25 mouse cellular contexts compared by ENCODE assay signal in the genomic region with DNA sequence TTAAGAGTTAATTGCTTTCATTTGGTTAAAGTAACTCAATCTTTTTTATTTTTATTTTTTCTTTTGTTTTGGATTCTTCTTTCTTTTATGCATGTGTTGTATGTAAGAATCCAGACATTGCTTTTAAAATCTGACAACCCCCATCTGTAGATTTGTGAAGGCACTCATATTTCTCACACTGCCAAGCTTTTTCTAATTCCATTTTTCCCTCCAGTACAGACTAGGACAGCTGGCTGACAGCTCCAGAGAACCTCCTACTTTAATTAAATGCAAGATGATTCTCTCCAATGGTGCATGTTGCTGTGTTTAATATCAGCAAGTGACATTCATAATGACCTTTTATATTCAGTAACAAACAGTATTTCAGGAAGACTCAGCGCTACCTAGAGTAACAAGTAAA.
A peak's percentile ranks its signal among the peaks of the same experiment; 100 is the strongest.
DNase-seq lines count a peak whose midpoint lies in the region; ATAC-seq and TF ChIP-seq lines count a peak whose summit lies in the region.
"Had no signal": no experiment of that assay in that cellular context is flagged by ENCODE, and none has a peak within 500 bp of the region (broad histone marks: within the 10 kb centered on the region; RNA-seq: fewer than 3 reads in every experiment).

No protein-coding gene starts in this region.

- no peaks in the 10 kb centered on the region for H3K36me3 ChIP-seq in forebrain, embryonic 14.5 days (ENCODE audit: control insufficient read depth, insufficient read depth, low read length)
- H3K36me3 ChIP-seq in forebrain, embryonic 11.5 days (ENCODE audit: control insufficient read depth, insufficient read depth, low read length): no peaks in the 10 kb centered on the region
- no peaks in the 10 kb centered on the region for H3K36me3 ChIP-seq in kidney, postnatal 0 days (ENCODE audit: insufficient read depth, low read length)
- H3K36me3 ChIP-seq in forebrain, postnatal 0 days (ENCODE audit: insufficient read depth): no peaks in the 10 kb centered on the region
- H3K36me3 ChIP-seq: G1E; heart, embryonic 12.5 days; heart, embryonic 15.5 days; intestine, embryonic 15.5 days had no signal

- H3K4me1 ChIP-seq in forebrain, embryonic 14.5 days (ENCODE audit: control insufficient read depth, insufficient read depth, low read length): no peaks in the 10 kb centered on the region
- no peaks in the 10 kb centered on the region for H3K4me1 ChIP-seq in forebrain, embryonic 11.5 days (replicated peaks; ENCODE audit: control insufficient read depth, insufficient read depth, low read length)
- no peaks in the 10 kb centered on the region for H3K4me1 ChIP-seq in kidney, postnatal 0 days (replicated peaks; ENCODE audit: insufficient read depth, low read length)
- H3K4me1 ChIP-seq in forebrain, postnatal 0 days (ENCODE audit: insufficient read depth): no peaks in the 10 kb centered on the region
- H3K4me1 ChIP-seq: heart, embryonic 12.5 days; heart, embryonic 15.5 days; intestine, embryonic 15.5 days had no signal

- no peak overlapping the region for H3K4me2 ChIP-seq in forebrain, embryonic 14.5 days (ENCODE audit: low read length)
- no peak overlapping the region for H3K4me2 ChIP-seq in forebrain, embryonic 11.5 days (ENCODE audit: low read depth, low read length, severe bottlenecking)
- H3K4me2 ChIP-seq in kidney, postnatal 0 days (ENCODE audit: low read length): no peak overlapping the region
- no peak overlapping the region for H3K4me2 ChIP-seq in forebrain, postnatal 0 days (ENCODE audit: low read depth)
- H3K4me2 ChIP-seq: heart, embryonic 12.5 days; heart, embryonic 15.5 days; hindbrain, embryonic 14.5 days; intestine, embryonic 15.5 days had no signal

- no peaks in the 10 kb centered on the region for H3K9me3 ChIP-seq in forebrain, embryonic 14.5 days (replicated peaks; ENCODE audit: control insufficient read depth, low read length)
- no peaks in the 10 kb centered on the region for H3K9me3 ChIP-seq in forebrain, embryonic 11.5 days (ENCODE audit: control insufficient read depth, low read length)
- H3K9me3 ChIP-seq in kidney, postnatal 0 days (replicated peaks; ENCODE audit: low read length): no peaks in the 10 kb centered on the region
- no peaks in the 10 kb centered on the region for H3K9me3 ChIP-seq in forebrain, postnatal 0 days (ENCODE audit: low read length)
- H3K9me3 ChIP-seq: G1E; heart, embryonic 12.5 days; heart, embryonic 15.5 days; intestine, embryonic 15.5 days had no signal

- no peak overlapping the region for H3K27ac ChIP-seq in forebrain, embryonic 14.5 days (ENCODE audit: low read depth, low read length)
- no peak overlapping the region for H3K27ac ChIP-seq in forebrain, embryonic 11.5 days (ENCODE audit: low read depth, low read length)
- no peak overlapping the region for H3K27ac ChIP-seq in kidney, postnatal 0 days
- no peak overlapping the region for H3K27ac ChIP-seq in forebrain, postnatal 0 days (ENCODE audit: low read depth, low read length)
- H3K27ac ChIP-seq: heart, embryonic 15.5 days; hindbrain, embryonic 14.5 days; intestine, embryonic 15.5 days had no signal

- DNase-seq in forebrain, embryonic 14.5 days (ENCODE audit: low spot score): peak; percentile 68
- DNase-seq in forebrain, embryonic 11.5 days (ENCODE audit: low spot score): no peak
- DNase-seq in kidney, postnatal 0 days (ENCODE audit: low spot score): peak; percentile 39
- no peak for DNase-seq in kidney, adult 9 months
- DNase-seq in brain, embryonic 14.5 days (ENCODE audit: low read depth): peak; percentile 77
- DNase-seq in forebrain, postnatal 0 days: peak; percentile 17
- no peak for DNase-seq in cerebellum, adult 8-10 months
- DNase-seq: adrenal gland, adult 2 months; adrenal gland, postnatal 14 days; B cell, adult 2 months; cerebellum, adult 11-12 months; cerebellum, adult 9-10 months; cerebellum, postnatal 14 days; gastrocnemius, postnatal 25 days; heart, adult 18-20 months; heart, postnatal 10 days; heart, postnatal 4 days; kidney, adult 11 months had no signal

- 0 out of 2 replicates have a peak, but pooled peaks have one; percentile 58 for ATAC-seq in forebrain, embryonic 14.5 days
- ATAC-seq in forebrain, embryonic 11.5 days (replicated peaks; ENCODE audit: low FRiP score): no peak
- no peak for ATAC-seq in kidney, postnatal 0 days (replicated peaks; ENCODE audit: low FRiP score, low read depth)
- ATAC-seq in forebrain, postnatal 0 days: peak; percentile 56
- ATAC-seq: intestine, embryonic 15.5 days; Patski had no signal

- H3K4me3 ChIP-seq in forebrain, embryonic 14.5 days (ENCODE audit: low read depth, low read length): no peak overlapping the region
- H3K4me3 ChIP-seq in forebrain, embryonic 11.5 days (ENCODE audit: low read depth, low read length): no peak overlapping the region
- H3K4me3 ChIP-seq in kidney, postnatal 0 days (replicated peaks; ENCODE audit: low read depth, low read length): no peak overlapping the region
- no peak overlapping the region for H3K4me3 ChIP-seq in forebrain, postnatal 0 days (ENCODE audit: low read depth, low read length)
- H3K4me3 ChIP-seq: heart, embryonic 12.5 days; heart, embryonic 15.5 days; intestine, embryonic 15.5 days had no signal

- H3K27me3 ChIP-seq in forebrain, embryonic 14.5 days (replicated peaks; ENCODE audit: control insufficient read depth, insufficient read depth, low read length): no peaks in the 10 kb centered on the region
- no peaks in the 10 kb centered on the region for H3K27me3 ChIP-seq in forebrain, embryonic 11.5 days (ENCODE audit: control insufficient read depth, insufficient read depth, low read length)
- H3K27me3 ChIP-seq in kidney, postnatal 0 days (ENCODE audit: insufficient read depth, low read length): no peaks in the 10 kb centered on the region
- H3K27me3 ChIP-seq in forebrain, postnatal 0 days (ENCODE audit: insufficient read depth, low read length): no peaks in the 10 kb centered on the region
- H3K27me3 ChIP-seq: CH12.LX; heart, embryonic 12.5 days; heart, embryonic 15.5 days; intestine, embryonic 15.5 days; Patski had no signal

- 66% methylated on average over 1 of the region's 1 CpGs for WGBS in forebrain, embryonic 14.5 days
- 87% methylated on average over 1 of the region's 1 CpGs for WGBS in forebrain, embryonic 11.5 days
- 89% methylated on average over 1 of the region's 1 CpGs for WGBS in kidney, postnatal 0 days
- 59% methylated on average over 1 of the region's 1 CpGs for WGBS in forebrain, postnatal 0 days

- no peak overlapping the region for H3K9ac ChIP-seq in forebrain, embryonic 14.5 days (ENCODE audit: low read length)
- H3K9ac ChIP-seq in forebrain, embryonic 11.5 days (ENCODE audit: low read length): no peak overlapping the region
- H3K9ac ChIP-seq in kidney, postnatal 0 days (ENCODE audit: low read depth, low read length): no peak overlapping the region
- no peak overlapping the region for H3K9ac ChIP-seq in forebrain, postnatal 0 days
- H3K9ac ChIP-seq: heart, embryonic 12.5 days; heart, embryonic 15.5 days; hindbrain, embryonic 14.5 days; intestine, embryonic 15.5 days had no signal

- no peak for TF ChIP-seq CTCF in kidney, postnatal 0 days (IDR thresholded peaks at IDR 0.05; ENCODE audit: low read depth)
- no peak for TF ChIP-seq CTCF in brain, embryonic 14.5 days (IDR thresholded peaks at IDR 0.05; ENCODE audit: borderline replicate concordance, extremely low read depth, insufficient read depth, insufficient read length)
- no peak for TF ChIP-seq CTCF in forebrain, postnatal 0 days (IDR thresholded peaks at IDR 0.05; ENCODE audit: low read depth)

- no peak for TF ChIP-seq POLR2A in brain, embryonic 14.5 days (IDR thresholded peaks at IDR 0.05; ENCODE audit: borderline replicate concordance, extremely low read depth, insufficient read depth, insufficient read length, poor library complexity, severe bottlenecking)

Comparison
In these comparisons a context has a peak if more than half of its experiments do, and no peak if none do; other contexts are left out.
1. ATAC-seq: peak in forebrain, embryonic 14.5 days (single experiment) and forebrain, postnatal 0 days (single experiment); none in forebrain, embryonic 11.5 days (single experiment) and kidney, postnatal 0 days (single experiment).
2. DNase-seq: peak in forebrain, embryonic 14.5 days (single experiment), kidney, postnatal 0 days (single experiment), brain, embryonic 14.5 days (single experiment) and forebrain, postnatal 0 days (single experiment); none in forebrain, embryonic 11.5 days (single experiment), kidney, adult 9 months (single experiment) and cerebellum, adult 8-10 months (single experiment).